Mouse (Mus musculus) hindbrain, postnatal 0 days (tissue): ENCODE measurements around the gene Snx27. TPM values are rescaled to one million over a fixed set of nuclear protein-coding genes. Genes with fewer than 3 reads are reported as not detected.
A peak's percentile ranks its signal among the peaks of the same experiment; 100 is the strongest.

Experiments
- ATAC-seq: fragments of 200-750 bp; cut with Nextera tagmentation; 2 replicates; pipeline ENCODE4 v1.8.0; 2017; ENCODE audit warnings: mild to moderate bottlenecking, moderate TSS enrichment, moderate library complexity
- DNase-seq: peaks from one replicate; pipeline ENCODE4 v3.0.0-alpha.2; 2015; ENCODE audit warnings: low spot score
- H3K27ac ChIP-seq: fragments of 300-500 bp; sonication (generic); 2 replicates; pipeline ENCODE4 v1.5.1; 2014; ENCODE audit warnings: mild to moderate bottlenecking
- H3K27me3 ChIP-seq: fragments of 300-500 bp; sonication (generic); 2 replicates; pipeline ENCODE4 v1.6.1; 2014; ENCODE audit warnings: low read length, mixed read lengths; ENCODE audit not compliant: insufficient read depth
- H3K36me3 ChIP-seq: fragments of 300-500 bp; sonication (generic); 2 replicates; pipeline ENCODE4 v1.6.1; 2014; ENCODE audit warnings: low read length, mixed read lengths; ENCODE audit not compliant: insufficient read depth
- H3K4me1 ChIP-seq: fragments of 300-500 bp; sonication (generic); 2 replicates; pipeline ENCODE4 v1.6.1; 2014; ENCODE audit warnings: antibody characterized with exemption, low read length, mixed read lengths; ENCODE audit not compliant: insufficient read depth
- H3K4me2 ChIP-seq: fragments of 300-500 bp; sonication (generic); 2 replicates; pipeline ENCODE4 v1.6.1; 2014; ENCODE audit warnings: low read depth, mild to moderate bottlenecking, low read length, moderate library complexity, mixed read lengths
- H3K4me3 ChIP-seq: fragments of 300-500 bp; sonication (generic); 2 replicates; pipeline ENCODE4 v1.5.1; 2014; ENCODE audit warnings: low read length
- H3K9ac ChIP-seq: fragments of 300-500 bp; sonication (generic); replicated peaks from 2 replicates; pipeline ENCODE4 v1.6.1; 2014; ENCODE audit warnings: mild to moderate bottlenecking, low read length, moderate library complexity, mixed read lengths
- H3K9me3 ChIP-seq: fragments of 300-500 bp; sonication (generic); 2 replicates; pipeline ENCODE4 v1.6.1; 2016; ENCODE audit warnings: low read length, mixed read lengths
- CTCF ChIP-seq: IDR thresholded peaks from 2 replicates; pipeline ENCODE4 v1.5.1; 2016; ENCODE audit warnings: antibody characterized with exemption, control low read depth, low read depth
- WGBS: fragments of 180-500 bp; shearing (Covaris S2); extraction: QIAGEN DNeasy Blood & Tissue Kit; methylation state at CpG from one replicate; pipeline ENCODE4 v1.1.7; 2014; 5-methylcytosine and 5-hydroxymethylcytosine counted together
- polyA plus RNA-seq: library from polyadenylated mRNA; unstranded; fragments of >200 nt; fragmentation: Nextera tagmentation; extraction: Ambion mirVana; gene quantifications from 2 replicates; pipeline ENCODE4 v1.2.1, GENCODE M21; 2015
- total RNA-seq: library from RNA; depleted of rRNA; stranded (reverse); fragments of >200 nt; gene quantifications from 2 replicates; pipeline ENCODE4 v1.2.3, GENCODE M21; 2014; rRNA removed

Gene Snx27
- total RNA-seq: 71.3 and 79.9 TPM in 2 replicates
- 81.7 and 82.1 TPM in 2 replicates for polyA plus RNA-seq

DNA sequence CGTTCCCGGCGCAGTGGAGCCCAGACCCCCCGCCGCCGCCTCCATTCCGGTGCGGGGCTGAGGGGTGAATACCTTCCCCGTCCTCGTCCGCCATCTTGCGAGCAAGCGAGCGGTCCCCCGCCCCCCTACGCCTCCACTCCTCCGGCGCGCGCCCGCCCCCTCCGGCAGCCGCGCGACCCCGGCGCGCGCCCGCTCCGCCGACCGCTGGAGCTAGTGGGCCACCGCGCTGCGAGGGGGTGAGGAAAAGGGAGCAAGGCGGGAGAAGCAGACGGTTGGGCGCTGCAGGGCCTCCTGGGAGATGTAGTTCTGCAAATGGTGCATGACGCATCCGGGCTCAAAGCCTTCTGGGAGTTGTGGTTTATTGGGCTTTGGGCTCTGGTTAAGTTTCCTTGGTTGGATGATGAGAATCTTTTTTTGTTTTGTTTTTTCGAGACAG lies at the start of gene Snx27:
Gene Snx27 (minus strand): TSS at position 261 of the 436 bp plus-strand sequence.
- Histone ChIP-seq H3K27ac (peak within 1 kb of the TSS; percentile 94), H3K27me3 (no peaks in the 10 kb centered on the region), H3K36me3 (no peaks in the 10 kb centered on the region), H3K9ac (peak within 1 kb of the TSS; percentile 95), H3K4me1 (peaks cover 13% of the 10 kb centered on the region), H3K4me2 (peak within 1 kb of the TSS; percentile 65), H3K9me3 (no peaks in the 10 kb centered on the region), H3K4me3 (peak within 1 kb of the TSS; percentile 92)
- DNase-seq: peak; percentile 98
- under 1% methylated on average over 39 of the region's 42 CpGs for WGBS
- no peak for TF ChIP-seq CTCF
- peak; percentile 98 for ATAC-seq

GRCm38 (mm10) chr3:94629876-94630275 lies 47.4 kb upstream of the Snx27 start:
- no peak for TF ChIP-seq CTCF
- ATAC-seq (no peak), DNase-seq (no peak)
- Histone ChIP-seq H3K9ac (no peak overlapping the region), H3K9me3 (no peaks in the 10 kb centered on the region), H3K4me1 (no peaks in the 10 kb centered on the region), H3K36me3 (no peaks in the 10 kb centered on the region), H3K4me3 (no peak overlapping the region), H3K27me3 (no peaks in the 10 kb centered on the region), H3K4me2 (no peak overlapping the region), H3K27ac (no peak overlapping the region)
- 83% methylated on average over 3 of the region's 3 CpGs for WGBS

- Histone ChIP-seq H3K36me3 (no peaks in the 10 kb centered on the region), H3K4me1 (no peaks in the 10 kb centered on the region), H3K9ac (no peak overlapping the region), H3K4me3 (no peak overlapping the region), H3K9me3 (no peaks in the 10 kb centered on the region), H3K27ac (no peak overlapping the region), H3K4me2 (no peak overlapping the region), H3K27me3 (no peaks in the 10 kb centered on the region)
- no peak for TF ChIP-seq CTCF
- 86% methylated on average over 5 of the region's 5 CpGs for WGBS
- ATAC-seq (no peak), DNase-seq (no peak)
Measured at GRCm38 (mm10) chr3:94628712-94629111, 46.2 kb upstream of the Snx27 start.

GRCm38 (mm10) chr3:94624281-94624680 lies 41.8 kb upstream of the Snx27 start:
- no peak for ATAC-seq
- Histone ChIP-seq H3K27me3 (no peaks in the 10 kb centered on the region), H3K27ac (no peak overlapping the region), H3K36me3 (no peaks in the 10 kb centered on the region), H3K4me3 (no peak overlapping the region), H3K9me3 (no peaks in the 10 kb centered on the region), H3K4me1 (no peaks in the 10 kb centered on the region), H3K4me2 (no peak overlapping the region), H3K9ac (no peak overlapping the region)
- no peak for TF ChIP-seq CTCF
- DNase-seq: no peak
- WGBS: 95% methylated on average over 4 of the region's 4 CpGs

GRCm38 (mm10) chr3:94622550-94622949 lies 40.0 kb upstream of the Snx27 start:
- Histone ChIP-seq H3K9me3 (no peaks in the 10 kb centered on the region), H3K4me1 (no peaks in the 10 kb centered on the region), H3K4me2 (no peak overlapping the region), H3K27ac (no peak overlapping the region), H3K36me3 (no peaks in the 10 kb centered on the region), H3K9ac (no peak overlapping the region), H3K4me3 (no peak overlapping the region), H3K27me3 (no peaks in the 10 kb centered on the region)
- no peak for TF ChIP-seq CTCF
- ATAC-seq: no peak
- 94% methylated on average over 10 of the region's 10 CpGs for WGBS
- DNase-seq: no peak

- WGBS: 74% methylated on average over 11 of the region's 11 CpGs
- Histone ChIP-seq H3K4me2 (no peak overlapping the region), H3K4me1 (no peaks in the 10 kb centered on the region), H3K4me3 (no peak overlapping the region), H3K27me3 (no peaks in the 10 kb centered on the region), H3K9me3 (no peaks in the 10 kb centered on the region), H3K36me3 (no peaks in the 10 kb centered on the region), H3K9ac (no peak overlapping the region), H3K27ac (no peak overlapping the region)
- no peak for TF ChIP-seq CTCF
- ATAC-seq (no peak), DNase-seq (no peak)
Measured at GRCm38 (mm10) chr3:94621740-94622507, 39.4 kb upstream of the Snx27 start.

DNA sequence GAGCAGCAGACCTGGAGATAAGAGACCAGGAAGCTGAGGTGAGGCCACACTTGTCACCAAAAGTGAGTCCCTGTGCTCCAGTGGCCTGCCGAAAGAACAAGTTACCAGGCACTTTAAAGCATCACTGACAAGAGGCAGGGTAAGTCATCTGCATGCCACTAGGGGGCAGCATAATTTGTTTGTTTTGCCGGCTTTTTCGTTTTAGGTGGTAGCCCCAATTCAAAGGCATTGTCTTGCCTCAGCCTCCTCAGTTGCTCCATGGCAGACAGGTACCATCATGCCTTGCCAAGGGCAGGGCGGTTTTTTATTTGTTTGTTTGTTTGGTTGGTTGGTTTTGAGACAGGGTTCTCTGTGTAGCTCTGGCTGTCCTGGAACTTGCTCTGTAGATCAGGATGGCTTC lies 34.2 kb upstream of the Snx27 start:
- no peak overlapping the region for H3K9ac ChIP-seq
- H3K4me2 ChIP-seq: no peak overlapping the region
- H3K27me3 ChIP-seq: no peaks in the 10 kb centered on the region
- WGBS: 68% methylated on average over 4 of the region's 4 CpGs
- DNase-seq (peak; percentile 36), ATAC-seq (no peak)
- H3K36me3 ChIP-seq: no peaks in the 10 kb centered on the region
- H3K27ac ChIP-seq: no peak overlapping the region
- no peaks in the 10 kb centered on the region for H3K4me1 ChIP-seq
- no peak overlapping the region for H3K4me3 ChIP-seq
- TF ChIP-seq CTCF: peak; percentile 55
- H3K9me3 ChIP-seq: no peaks in the 10 kb centered on the region
